ENCODE assay signal across 1 mouse cellular context in the genomic region with DNA sequence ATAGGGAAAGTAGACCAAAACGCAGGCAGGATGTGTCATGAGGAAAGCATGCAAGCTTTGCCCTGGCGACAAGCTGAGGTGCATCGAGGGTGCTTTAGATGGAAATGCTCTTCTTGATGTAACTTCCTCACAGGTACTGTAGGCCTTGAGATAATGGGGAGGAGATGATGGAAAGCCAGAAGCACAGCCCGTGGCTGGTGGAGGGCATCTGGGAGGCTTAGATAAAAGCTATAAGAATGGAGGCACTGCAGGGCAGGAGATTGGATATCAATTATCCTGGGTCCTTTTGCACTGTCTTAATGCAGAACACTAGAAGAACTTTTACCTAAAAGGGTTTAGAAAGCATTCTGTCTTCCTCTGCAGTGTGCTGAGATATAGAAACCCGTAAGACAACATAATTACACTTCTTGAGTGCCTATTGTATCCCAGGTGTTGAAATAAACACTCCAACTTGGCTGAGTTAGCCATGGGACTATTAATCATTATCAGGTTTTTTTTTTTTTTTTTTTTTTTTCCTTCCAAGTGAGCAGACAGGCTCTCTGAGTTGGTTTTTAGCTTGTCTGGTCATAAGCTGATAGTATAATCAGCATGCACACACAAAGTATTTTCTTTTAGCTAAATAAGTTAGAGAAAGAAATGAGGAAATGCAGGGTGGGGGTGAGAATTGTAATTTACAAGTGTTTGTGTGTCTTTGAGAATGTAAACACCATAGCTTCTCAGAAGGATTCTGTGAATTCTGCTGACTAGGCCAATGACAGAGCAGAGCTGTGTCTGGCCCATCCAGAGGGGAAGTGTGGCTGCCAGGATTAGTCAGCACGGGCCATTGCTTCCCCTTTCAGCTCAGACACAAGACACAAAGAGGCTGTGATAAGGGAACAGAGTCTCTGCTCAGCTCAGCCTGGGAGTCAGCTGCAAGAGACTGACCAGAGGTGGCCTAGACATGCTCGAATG.
TF ChIP-seq lines count a peak whose summit lies in the region.

No protein-coding gene starts in this region.

TF ChIP-seq in MEL, 35 proteins besides CTCF, POLR2A, EP300 and RAD21 (continued from another document):
- peak; percentile 34; the same call in 1 of the 2 replicates for TF ChIP-seq NRF1 (IDR thresholded peaks at IDR 0.05; ENCODE audit: insufficient read depth, low read depth, low read length, poor library complexity, severe bottlenecking)
- TF ChIP-seq TAL1 (IDR thresholded peaks at IDR 0.05; ENCODE audit: low read length) = peak; percentile 91
- peak; percentile 42; the same call in 1 of the 2 replicates for TF ChIP-seq USF1 (IDR thresholded peaks at IDR 0.05; ENCODE audit: low read depth, low read length)
- no peak; the same call in none of the 2 replicates for TF ChIP-seq KAT2A (conservative IDR thresholded peaks at IDR 0.05; ENCODE audit: low read depth, low read length)
